Mouse (Mus musculus): ENCODE data around the gene 0610010F05Rik.

0610010F05Rik gene

GRCm38 (mm10) chr11:23565761-23566160, 67.7 kb downstream of the 0610010F05Rik start:
- DNase-seq (ENCODE audit: low spot score in 2 of 2), result peak; percentile 76 to 89

GRCm38 (mm10) chr11:23557039-23557630, 76.3 kb downstream of the 0610010F05Rik start:
- no peak for DNase-seq (ENCODE audit: low spot score in 2 of 2)

GRCm38 (mm10) chr11:23537446-23537845, 96.0 kb downstream of the 0610010F05Rik start:
- no peak for DNase-seq (ENCODE audit: low spot score in 2 of 2)

- peak in 1 of 2 experiments; percentile 15 for DNase-seq (ENCODE audit: low spot score in 2 of 2)
These were observed 112.8 kb downstream of the 0610010F05Rik start, which contains the start of gene 1700093K21Rik for GRCm38 (mm10) chr11:23520473-23521205. TSS of gene 1700093K21Rik (minus strand) at chr11:23521155.

- no peak for DNase-seq (ENCODE audit: low spot score in 2 of 2)
These were observed 114.5 kb downstream of the 0610010F05Rik start for GRCm38 (mm10) chr11:23518981-23519380.

GRCm38 (mm10) chr11:23515315-23515714, 118.1 kb downstream of the 0610010F05Rik start:
- no peak for DNase-seq (ENCODE audit: low spot score in 2 of 2)
